Mouse (Mus musculus) heart, embryonic 11.5 days (tissue): ENCODE data around the gene Tmem129. TPM values are rescaled to one million over a fixed set of nuclear protein-coding genes. Genes with fewer than 3 reads are reported as not detected.

Experiments
- ATAC-seq: fragments of 200-750 bp; cut with Nextera tagmentation; replicated peaks from 2 replicates; pipeline ENCODE4 v1.8.0; 2017; ENCODE audit warnings: moderate library complexity; ENCODE audit not compliant: insufficient number of reproducible peaks, low FRiP score, low TSS enrichment
- H3K27ac ChIP-seq: fragments of 300-500 bp; sonication (generic); 2 replicates; pipeline ENCODE4 v1.5.1; 2014; ENCODE audit warnings: mild to moderate bottlenecking, low read depth, low read length
- H3K27me3 ChIP-seq: fragments of 300-500 bp; sonication (generic); 2 replicates; pipeline ENCODE4 v1.6.1; 2014; ENCODE audit warnings: mild to moderate bottlenecking, low read length, mixed read lengths; ENCODE audit not compliant: control insufficient read depth, insufficient read depth
- H3K36me3 ChIP-seq: fragments of 300-500 bp; sonication (generic); 2 replicates; pipeline ENCODE4 v1.6.1; 2014; ENCODE audit warnings: mild to moderate bottlenecking, low read length, moderate library complexity, mixed read lengths; ENCODE audit not compliant: control insufficient read depth, insufficient read depth
- H3K4me1 ChIP-seq: fragments of 300-500 bp; sonication (generic); 2 replicates; pipeline ENCODE4 v1.6.1; 2014; ENCODE audit warnings: low read length; ENCODE audit not compliant: control insufficient read depth, insufficient read depth
- H3K4me2 ChIP-seq: fragments of 300-500 bp; sonication (generic); 2 replicates; pipeline ENCODE4 v1.6.1; 2014; ENCODE audit warnings: mild to moderate bottlenecking, moderate library complexity
- H3K4me3 ChIP-seq: fragments of 300-500 bp; sonication (generic); 2 replicates; pipeline ENCODE4 v1.5.1; 2014; ENCODE audit warnings: low read depth, low read length
- H3K9ac ChIP-seq: fragments of 300-500 bp; sonication (generic); 2 replicates; pipeline ENCODE4 v1.6.1; 2014; ENCODE audit warnings: mild to moderate bottlenecking, low read depth, low read length, moderate library complexity
- H3K9me3 ChIP-seq: fragments of 300-500 bp; sonication (generic); replicated peaks from 2 replicates; pipeline ENCODE4 v1.6.1; 2016; ENCODE audit warnings: low read length; ENCODE audit not compliant: control insufficient read depth
- WGBS: fragments of 180-500 bp; shearing (Covaris S2); extraction: QIAGEN DNeasy Blood & Tissue Kit; methylation state at CpG from one replicate; pipeline ENCODE4 v1.1.7; 2014; ENCODE audit not compliant: insufficient replicate concordance; 5-methylcytosine and 5-hydroxymethylcytosine counted together
- polyA plus RNA-seq: library from polyadenylated mRNA; unstranded; fragments of >200 nt; fragmentation: Nextera tagmentation; extraction: Ambion mirVana; gene quantifications from 2 replicates; pipeline ENCODE4 v1.2.1, GENCODE M21; 2014

The Tmem129 gene
- polyA plus RNA-seq, 1 experiment from 2014 or later, result 42.3 TPM

DNA sequence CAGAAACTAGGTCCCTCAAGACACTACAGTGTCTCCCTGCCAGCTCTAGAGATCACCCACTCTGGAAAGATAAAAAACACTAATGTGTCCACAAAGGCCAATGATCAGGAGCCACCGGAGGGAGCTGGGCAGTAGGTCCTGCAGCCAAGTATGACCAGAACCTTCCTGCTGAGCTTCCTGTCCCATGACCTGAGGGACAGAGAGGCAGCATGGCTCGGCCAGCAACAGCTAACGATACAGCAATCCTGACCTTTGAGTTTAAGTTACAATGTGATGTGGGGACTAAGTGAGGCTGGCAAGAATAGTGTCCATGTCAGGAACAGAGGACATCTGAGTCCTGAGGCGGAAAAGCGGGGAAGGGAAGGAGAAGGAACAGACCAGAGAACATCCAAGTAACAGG, 52.9 kb downstream of the Tmem129 start:
- Histone ChIP-seq H3K36me3 (peaks cover 25% of the 10 kb centered on the region), H3K9ac (no peak overlapping the region)
- 85% methylated on average over 5 of the region's 5 CpGs for WGBS

More for the DNA sequence above, 52.9 kb downstream of the Tmem129 start:
- Histone ChIP-seq H3K4me1 (no peaks in the 10 kb centered on the region), H3K9me3 (no peaks in the 10 kb centered on the region), H3K4me2 (no peak overlapping the region), H3K27me3 (no peaks in the 10 kb centered on the region), H3K4me3 (no peak overlapping the region), H3K27ac (no peak overlapping the region)
- ATAC-seq, result no peak

Other genes with a start within 250 kb of the Tmem129 start
- not detected in 2 replicates for gene Nkx1-1, start 224.4 kb downstream of the Tmem129 start, polyA plus RNA-seq
- 56.6 and 59.5 TPM in 2 replicates for gene Fam53a, start 28.8 kb downstream of the Tmem129 start, polyA plus RNA-seq
- 1.5 and 2.0 TPM in 2 replicates for gene Gm9903, start 28.5 kb downstream of the Tmem129 start, polyA plus RNA-seq
- gene Slbp, start 5.8 kb downstream of the Tmem129 start, polyA plus RNA-seq, result 162 and 166 TPM in 2 replicates
- gene Tacc3, start 288 bp downstream of the Tmem129 start, polyA plus RNA-seq, result 171 and 186 TPM in 2 replicates
- gene Fgfr3, start 63.3 kb upstream of the Tmem129 start, polyA plus RNA-seq, result 4.4 and 4.9 TPM in 2 replicates
- 40.3 and 44.5 TPM in 2 replicates for gene Letm1, start 124.4 kb upstream of the Tmem129 start, polyA plus RNA-seq
- 46.8 and 48.7 TPM in 2 replicates for gene Nsd2, start 162.3 kb upstream of the Tmem129 start, polyA plus RNA-seq